Mouse (Mus musculus): ENCODE results near the gene Nfya.

Gene Nfya

DNA sequence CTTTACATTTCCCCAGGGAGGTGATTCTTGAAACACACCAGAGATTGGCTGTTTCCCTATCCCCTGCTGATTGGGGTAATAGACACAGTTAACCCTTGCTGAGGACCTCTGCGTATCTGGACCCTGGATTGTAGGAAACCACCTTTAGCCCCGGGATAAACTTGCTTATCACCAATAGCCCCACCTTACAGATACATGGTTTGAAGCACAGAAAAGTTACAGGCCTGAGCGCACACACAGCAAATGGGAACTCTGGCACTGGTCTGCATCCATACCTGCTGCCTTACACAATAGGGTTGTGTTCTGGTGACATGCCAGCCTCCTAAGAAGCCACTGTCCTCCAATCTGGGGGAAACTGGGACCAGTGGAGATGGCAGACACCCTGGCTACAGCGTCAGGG, 63.9 kb downstream of the Nfya start:
- no peak for DNase-seq (ENCODE audit: low spot score in 2 of 2)

DNA sequence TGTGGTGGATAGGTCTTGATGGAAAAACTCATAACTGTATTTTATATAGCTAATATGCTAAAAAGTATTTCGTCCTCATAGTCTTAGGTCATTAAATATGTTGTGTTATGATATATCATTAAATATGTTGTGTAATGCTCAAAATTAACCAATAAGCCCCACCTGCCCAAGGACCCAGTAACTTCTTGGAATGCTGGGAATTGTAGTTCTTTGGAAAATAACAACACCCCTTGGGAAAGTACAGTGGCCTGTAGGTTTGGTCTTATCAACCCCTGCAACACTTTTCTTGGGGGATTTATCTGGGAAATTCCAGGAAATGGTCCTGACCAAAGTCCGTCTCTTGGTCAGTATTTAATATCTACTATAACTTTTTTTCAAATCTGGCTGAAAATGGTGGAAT, 66.6 kb downstream of the Nfya start:
- DNase-seq (ENCODE audit: low spot score in 2 of 2), result no peak

GRCm38 (mm10) chr17:48341947-48342346, 67.8 kb downstream of the Nfya start:
- no peak for DNase-seq (ENCODE audit: low spot score in 2 of 2)

- DNase-seq (ENCODE audit: low spot score in 2 of 2), result no peak
Measured at GRCm38 (mm10) chr17:48340267-48340666, 69.4 kb downstream of the Nfya start.
